Mouse (Mus musculus) megakaryocyte, embryonic 14.5 days (primary cell): ENCODE data around the gene Ecel1.

ENCODE experiments used
- FLI1 ChIP-seq: IDR thresholded peaks from 2 replicates; pipeline ENCODE4 v1.6.1; 2012; ENCODE audit warnings: low read length, inconsistent platforms, mixed read lengths
- GATA1 ChIP-seq: IDR thresholded peaks from 3 replicates; pipeline ENCODE4 v1.6.1; 2012; ENCODE audit warnings: mixed read lengths, low read length, inconsistent platforms, borderline replicate concordance

- TF ChIP-seq GATA1 = no peak
- no peak for TF ChIP-seq FLI1
These were observed 5.0 kb downstream of the Ecel1 start for GRCm38 (mm10) chr1:87151286-87151685.
